Mouse (Mus musculus) 3T3-L1 (cell line): ENCODE results near the gene Glyctk.

Experiments used
- DNase-seq: peaks from one replicate; pipeline ENCODE4 v3.0.0-alpha.2; 2015; ENCODE audit warnings: low read depth, low spot score

Gene Glyctk

GRCm38 (mm10) chr9:106147851-106148431 lies 10.0 kb downstream of the Glyctk start:
- no peak for DNase-seq

GRCm38 (mm10) chr9:106147281-106147680 lies 10.7 kb downstream of the Glyctk start:
- DNase-seq: no peak

- DNase-seq: no peak
Observed at GRCm38 (mm10) chr9:106145582-106145981, 12.4 kb downstream of the Glyctk start.

- no peak for DNase-seq
Observed at GRCm38 (mm10) chr9:106144176-106144575, 13.8 kb downstream of the Glyctk start.

- no peak for DNase-seq
Observed at GRCm38 (mm10) chr9:106141955-106142354, 16.0 kb downstream of the Glyctk start.

GRCm38 (mm10) chr9:106139763-106140162 lies 18.2 kb downstream of the Glyctk start:
- no peak for DNase-seq

GRCm38 (mm10) chr9:106137671-106138216 lies 20.2 kb downstream of the Glyctk start:
- no peak for DNase-seq

- DNase-seq: no peak
Observed at GRCm38 (mm10) chr9:106130250-106130649, 27.7 kb downstream of the Glyctk start.

GRCm38 (mm10) chr9:106129072-106129471 lies 28.9 kb downstream of the Glyctk start:
- DNase-seq: no peak

GRCm38 (mm10) chr9:106126786-106127251 lies 31.1 kb downstream of the Glyctk start:
- DNase-seq: no peak

- DNase-seq: peak; percentile 53
Observed at GRCm38 (mm10) chr9:106123599-106123998, 34.3 kb downstream of the Glyctk start.

GRCm38 (mm10) chr9:106119075-106119474 lies 38.9 kb downstream of the Glyctk start:
- DNase-seq: no peak

GRCm38 (mm10) chr9:106115801-106116424 lies 42.0 kb downstream of the Glyctk start:
- no peak for DNase-seq

GRCm38 (mm10) chr9:106112770-106113423 lies 45.0 kb downstream of the Glyctk start:
- DNase-seq: peak; percentile 79

- DNase-seq: no peak
Observed at GRCm38 (mm10) chr9:106106241-106106640, 51.7 kb downstream of the Glyctk start.

- DNase-seq: no peak
Observed at GRCm38 (mm10) chr9:106104401-106104800, 53.5 kb downstream of the Glyctk start.
